Mouse (Mus musculus) adrenal gland, postnatal 14 days (tissue): ENCODE data around the gene Ccdc71. TPM values are rescaled to one million over a fixed set of nuclear protein-coding genes. Genes with fewer than 3 reads are reported as not detected.

ENCODE experiments used
- DNase-seq: peaks from one replicate; pipeline ENCODE4 v3.0.0; 2021; ENCODE audit warnings: mixed read lengths
- long read RNA-seq, 2 experiments: library from polyadenylated mRNA; stranded (forward); transcript quantifications; one replicate each; pipeline ENCODE4 v2.0.0; 2021
- total RNA-seq: library from RNA; stranded (reverse); gene quantifications from 2 replicates; pipeline ENCODE4 v1.2.3, GENCODE M21; 2021

Ccdc71 gene
- total RNA-seq: 35.1 and 36.4 TPM in 2 replicates
- long read RNA-seq, experiment 1, transcript Ccdc71-201 (2 exons, 3,092 nt): major isoform, 6 of 15 reads
- long read RNA-seq, experiment 1, partial matches to known transcripts: 0 of 15 reads
- long read RNA-seq, experiment 1, other reads (novel, unspliced or antisense): 9 of 15 reads
- long read RNA-seq, experiment 2, partial matches to known transcripts: 0 of 2 reads
- long read RNA-seq, experiment 2, other reads (novel, unspliced or antisense): 2 of 2 reads

DNA sequence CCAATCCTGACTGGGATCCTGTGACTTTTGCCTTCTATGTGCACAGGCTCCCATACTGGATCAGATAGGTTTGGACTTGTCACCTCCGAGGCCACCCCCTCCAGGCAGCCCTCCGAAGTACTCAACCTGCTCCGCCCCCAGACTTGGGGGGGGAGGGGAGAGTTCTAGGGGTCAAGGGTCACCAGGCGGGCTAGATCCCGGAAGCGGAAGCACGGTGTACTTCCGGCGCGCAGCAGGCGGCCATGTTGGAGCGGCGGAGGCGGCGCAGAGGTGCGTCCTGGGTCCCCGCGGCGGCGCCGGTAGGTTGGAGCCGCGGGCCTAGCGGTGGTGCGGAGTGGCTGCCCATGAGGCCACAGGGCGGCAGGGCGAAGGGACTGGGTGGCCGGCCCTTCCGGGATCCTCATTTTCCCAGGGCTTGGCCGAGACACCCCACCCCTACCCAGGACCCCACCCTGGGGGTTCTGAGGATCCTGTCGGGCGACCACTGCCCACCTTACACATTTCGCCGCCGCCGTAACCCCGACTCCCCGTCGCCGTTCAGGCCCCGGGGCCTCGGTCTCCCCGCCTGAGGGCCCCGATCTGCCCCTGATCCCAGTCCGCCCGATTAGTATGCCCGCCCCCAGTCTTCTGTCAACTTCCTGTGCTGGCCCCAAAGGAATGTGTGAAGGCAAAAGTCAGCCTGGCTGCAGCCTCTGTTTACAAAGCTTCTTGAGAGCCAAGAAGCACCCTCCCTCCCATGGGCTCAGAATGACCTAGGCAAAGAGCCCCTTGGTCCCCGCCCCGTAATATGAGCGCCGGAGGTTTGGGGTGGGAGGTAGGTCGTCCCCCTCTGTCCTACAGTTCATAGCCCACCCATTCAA is at the start of gene Ccdc71:
Gene Ccdc71, plus strand, starts transcription at position 209 of the 860 bp plus-strand sequence.
- DNase-seq: peak; percentile 94

DNA sequence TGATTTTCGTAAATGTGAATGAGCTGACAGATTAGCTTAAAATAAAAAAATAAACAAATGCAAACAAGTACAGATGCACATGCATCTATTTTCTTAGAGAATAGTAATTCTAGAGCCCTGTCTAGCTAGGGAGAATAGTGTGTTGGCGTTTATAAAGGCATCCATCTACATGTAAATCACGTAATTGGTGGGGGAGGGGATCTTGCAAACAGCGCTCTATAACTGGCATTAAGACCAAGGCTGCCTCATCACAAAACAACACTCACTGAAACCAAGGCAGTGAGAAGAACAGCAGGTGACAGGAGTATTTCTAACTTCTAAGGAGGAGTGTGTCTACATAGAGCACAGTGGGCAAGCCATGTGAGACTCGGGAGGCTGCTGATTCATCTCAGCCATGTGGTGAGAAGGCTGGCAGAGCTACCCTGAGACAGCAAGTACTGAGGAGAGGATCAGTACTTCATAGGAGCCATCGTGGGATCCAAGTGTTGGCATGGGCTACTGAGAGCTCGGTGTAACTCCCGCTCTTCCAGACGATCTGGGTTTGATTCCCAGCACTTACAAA is 48.9 kb upstream of the Ccdc71 start:
- DNase-seq: no peak

DNA sequence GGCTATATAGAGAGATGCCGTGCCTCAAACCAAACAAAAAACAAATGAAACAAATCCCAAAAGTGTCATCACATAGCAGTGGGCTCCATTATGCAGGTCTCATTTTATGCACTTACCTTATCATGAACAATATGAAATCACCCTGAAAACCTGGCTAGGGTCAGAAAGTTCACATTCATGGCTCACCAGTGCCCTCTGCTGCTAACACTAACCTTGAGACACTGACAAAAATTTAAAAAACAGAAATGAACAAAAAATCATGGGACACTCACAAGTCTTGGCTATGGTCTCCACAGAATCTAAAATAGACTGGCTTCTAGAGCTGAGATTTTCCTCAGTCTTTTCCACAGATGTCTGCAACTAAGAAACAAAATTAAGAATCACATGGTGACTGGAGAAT is 48.1 kb upstream of the Ccdc71 start:
- peak; percentile 44 for DNase-seq

GRCm38 (mm10) chr9:108428384-108428783 is 31.9 kb upstream of the Ccdc71 start, which contains the start of gene Ccdc36:
Ccdc36 (minus strand) TSS chr9:108428484.
- no peak for DNase-seq

DNA sequence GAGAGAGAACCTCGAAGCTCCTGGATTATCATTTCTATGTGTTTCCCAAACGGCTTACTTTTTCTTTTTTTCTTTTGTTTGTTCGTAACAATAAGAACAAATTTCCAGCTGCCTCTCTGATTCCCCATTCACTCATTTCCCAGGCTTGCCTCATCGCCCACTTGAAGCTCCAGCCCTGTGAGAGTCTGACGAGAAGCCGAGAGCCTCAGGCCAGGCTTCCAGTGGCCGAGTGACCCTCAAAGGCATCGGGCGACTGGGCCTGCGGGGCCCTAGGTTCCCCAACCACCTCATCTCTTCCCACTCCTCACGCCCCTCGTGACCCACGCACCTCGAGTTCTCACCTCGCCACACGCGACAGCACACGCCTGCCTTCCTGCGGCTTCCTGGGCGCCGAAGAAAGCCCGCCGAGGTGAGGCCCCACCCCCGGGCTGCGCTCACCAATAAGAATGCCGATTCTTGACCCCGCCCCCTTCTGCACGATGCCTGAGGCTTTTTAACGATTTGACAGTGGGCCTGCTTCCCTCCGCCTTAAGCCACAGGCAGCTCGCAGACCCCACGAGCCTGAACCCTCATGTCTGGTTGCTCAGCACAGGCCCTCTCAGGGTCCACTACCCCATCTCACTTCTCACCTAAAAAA is 28.8 kb upstream of the Ccdc71 start:
- no peak for DNase-seq

GRCm38 (mm10) chr9:108436182-108436581 is 24.1 kb upstream of the Ccdc71 start, which contains the start of gene BC048562:
BC048562 (plus strand) TSS chr9:108436482.
- DNase-seq: no peak

DNA sequence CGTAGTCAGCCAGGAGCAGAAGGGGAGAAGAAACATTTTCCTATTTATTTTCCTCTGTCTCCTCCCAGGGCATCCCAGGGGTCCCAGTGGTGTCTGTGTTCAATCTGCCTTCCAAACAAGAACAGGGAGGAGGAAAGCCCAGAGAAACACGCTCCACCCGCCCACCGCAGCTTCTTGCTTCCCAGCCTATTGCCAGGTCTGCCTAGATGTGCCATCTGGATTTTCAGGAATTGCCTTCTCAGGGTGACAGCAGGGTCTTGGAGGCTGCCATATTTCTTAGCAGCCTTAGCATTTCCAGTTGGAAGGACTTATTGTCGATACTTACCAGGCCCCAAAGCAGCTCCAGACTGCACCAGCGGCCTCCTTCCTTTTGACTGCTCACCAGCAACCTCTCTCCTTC is 21.2 kb upstream of the Ccdc71 start:
- DNase-seq: no peak

GRCm38 (mm10) chr9:108440485-108440884 is 19.8 kb upstream of the Ccdc71 start:
- DNase-seq: no peak

DNA sequence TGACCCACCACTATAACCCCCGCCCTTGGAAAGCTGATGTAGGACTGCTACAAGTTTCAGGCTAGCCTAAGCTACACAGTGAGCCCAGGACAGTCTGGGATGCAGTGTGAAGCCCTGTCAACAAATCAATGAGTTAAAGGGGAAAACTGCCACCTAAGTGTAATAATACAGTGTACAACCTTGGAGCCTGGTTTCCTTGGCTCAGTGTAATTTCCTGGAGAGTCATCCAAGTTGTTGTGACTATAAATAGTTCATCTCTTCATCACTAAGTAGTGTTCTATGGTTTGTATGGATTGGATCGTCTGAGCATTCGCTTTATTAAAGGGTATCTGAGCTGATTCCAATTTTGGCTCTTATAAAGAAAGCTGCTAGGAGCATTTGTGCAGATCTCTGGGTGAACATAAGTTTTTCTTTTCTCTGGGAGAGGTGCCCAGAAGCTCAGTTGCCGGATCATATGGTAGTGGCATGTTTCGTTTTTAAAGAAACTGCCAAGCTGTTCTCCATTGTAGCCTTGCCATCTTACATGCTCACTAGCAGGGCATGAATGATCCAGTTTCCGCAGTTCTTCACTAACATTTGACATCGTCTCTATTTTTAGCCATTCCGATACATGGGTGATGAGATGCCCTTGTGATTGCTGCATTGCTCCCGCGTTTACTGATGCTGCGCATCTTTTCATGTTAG is 18.9 kb upstream of the Ccdc71 start:
- DNase-seq: no peak

GRCm38 (mm10) chr9:108445125-108445524 is 15.2 kb upstream of the Ccdc71 start:
- DNase-seq: no peak

- DNase-seq: peak; percentile 75
Measured at GRCm38 (mm10) chr9:108449860-108450259, 10.5 kb upstream of the Ccdc71 start.

DNA sequence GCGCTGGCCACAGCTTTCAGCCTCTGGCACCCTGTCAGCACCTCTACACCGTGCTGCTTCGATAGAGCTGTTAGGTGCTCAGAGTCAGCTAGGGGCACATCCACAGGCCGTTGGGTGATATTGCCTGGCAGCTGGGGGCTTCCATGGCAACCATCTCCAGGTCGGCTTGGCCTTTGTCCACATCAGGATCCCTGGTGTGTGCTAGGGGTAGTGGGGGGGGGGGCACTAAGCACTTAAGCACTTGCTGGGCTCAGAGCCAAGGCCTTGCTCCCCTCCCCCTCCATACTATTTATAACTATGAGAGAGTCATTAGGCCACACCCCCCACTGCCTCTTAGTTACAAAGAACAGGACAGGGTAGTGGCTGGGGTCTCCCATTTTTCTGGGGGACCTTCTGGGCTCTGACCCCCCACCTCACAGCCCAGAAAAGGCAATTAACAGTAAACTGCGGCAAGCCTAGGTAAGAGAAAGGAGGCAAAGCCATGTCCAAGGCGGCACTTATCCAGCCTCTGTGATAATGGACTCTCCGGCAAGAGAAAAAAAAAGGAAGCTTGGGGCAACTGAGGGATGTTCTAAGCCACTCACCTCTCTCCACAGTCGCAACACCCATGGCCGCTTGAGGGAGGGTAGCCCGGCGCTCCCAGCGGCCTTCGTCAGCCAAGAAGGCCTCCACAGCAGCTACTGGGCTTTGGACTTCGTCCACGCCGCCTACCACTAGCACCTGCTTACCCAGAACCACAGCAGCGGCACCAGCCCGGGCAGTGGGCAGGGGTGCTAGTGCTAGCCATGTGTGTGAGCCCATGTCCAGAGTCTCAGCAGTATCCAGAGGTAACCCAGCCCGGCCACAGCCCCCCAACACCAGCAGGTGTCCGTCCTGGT is 9.8 kb upstream of the Ccdc71 start:
- DNase-seq: peak; percentile 63

DNA sequence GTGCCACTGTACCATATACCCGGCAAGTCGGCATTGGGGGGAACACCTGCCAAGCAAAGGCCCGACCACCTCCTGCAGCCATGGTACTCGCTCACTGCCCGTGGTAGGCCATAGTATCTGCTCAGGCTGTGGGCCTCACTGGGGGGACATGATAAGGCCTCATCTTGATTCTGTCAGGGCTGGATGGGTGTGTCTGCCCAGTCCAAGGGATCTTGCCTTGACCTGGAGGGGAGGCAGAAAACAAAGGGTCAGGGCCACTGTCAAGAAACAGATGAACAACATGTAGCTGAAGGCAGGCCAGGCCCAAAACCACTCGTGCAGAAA is 9.2 kb upstream of the Ccdc71 start:
- DNase-seq: no peak

DNA sequence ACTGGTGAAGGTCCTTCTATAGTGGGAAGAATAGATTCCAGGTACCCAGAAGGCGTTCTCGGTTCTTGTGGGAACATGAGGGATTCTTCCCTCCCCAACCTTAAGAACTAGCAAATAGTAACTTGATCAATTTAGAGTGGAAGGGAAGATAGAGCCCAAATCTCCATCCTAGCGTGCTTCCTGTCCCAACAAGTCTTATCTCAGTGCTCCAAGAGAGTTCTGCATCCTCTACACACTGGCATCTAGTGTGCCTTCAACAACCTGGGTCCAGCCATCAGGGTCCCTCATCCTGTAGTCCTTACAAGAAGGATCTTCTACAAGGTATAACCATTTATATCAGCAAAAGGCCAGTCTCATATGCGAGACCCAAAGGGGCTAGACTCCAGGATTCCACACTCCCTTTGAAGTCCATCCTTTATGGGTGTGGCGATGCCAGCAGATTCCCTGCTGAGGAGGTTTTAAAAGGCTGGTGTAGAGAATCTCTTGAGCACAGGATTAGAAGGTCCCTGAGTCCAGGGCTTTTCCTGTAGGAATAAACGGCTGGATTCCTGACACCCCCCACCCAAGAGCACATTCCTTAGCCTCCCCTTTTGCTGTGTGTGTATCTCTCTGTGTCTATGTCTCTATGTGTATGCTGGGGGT is 8.7 kb upstream of the Ccdc71 start:
- no peak for DNase-seq

- DNase-seq: peak; percentile 94
Measured at GRCm38 (mm10) chr9:108452291-108452906, 7.9 kb upstream of the Ccdc71 start.

- DNase-seq: no peak
Measured at GRCm38 (mm10) chr9:108452911-108453310, 7.4 kb upstream of the Ccdc71 start.

DNA sequence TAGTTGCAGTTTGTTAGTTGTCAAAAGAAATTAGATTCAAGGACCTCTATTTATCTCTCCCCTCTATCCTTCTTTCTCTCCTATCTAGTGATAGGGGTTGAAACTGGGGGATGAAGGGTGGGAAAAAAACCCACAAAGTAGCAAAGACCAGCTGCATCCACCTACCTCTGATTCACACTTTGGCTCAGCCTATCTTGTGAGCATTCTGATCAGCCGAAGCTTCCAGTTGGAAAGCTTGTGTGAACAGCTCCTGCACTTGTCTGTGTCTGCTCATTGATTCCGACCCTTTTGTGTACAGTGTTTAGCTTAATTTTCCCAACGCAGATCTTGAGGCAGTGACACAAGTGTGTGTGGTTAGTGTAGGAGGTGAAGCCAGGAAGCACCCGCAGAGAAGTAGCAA is 6.9 kb upstream of the Ccdc71 start:
- DNase-seq: no peak

GRCm38 (mm10) chr9:108454429-108454828 is 5.9 kb upstream of the Ccdc71 start:
- no peak for DNase-seq

DNA sequence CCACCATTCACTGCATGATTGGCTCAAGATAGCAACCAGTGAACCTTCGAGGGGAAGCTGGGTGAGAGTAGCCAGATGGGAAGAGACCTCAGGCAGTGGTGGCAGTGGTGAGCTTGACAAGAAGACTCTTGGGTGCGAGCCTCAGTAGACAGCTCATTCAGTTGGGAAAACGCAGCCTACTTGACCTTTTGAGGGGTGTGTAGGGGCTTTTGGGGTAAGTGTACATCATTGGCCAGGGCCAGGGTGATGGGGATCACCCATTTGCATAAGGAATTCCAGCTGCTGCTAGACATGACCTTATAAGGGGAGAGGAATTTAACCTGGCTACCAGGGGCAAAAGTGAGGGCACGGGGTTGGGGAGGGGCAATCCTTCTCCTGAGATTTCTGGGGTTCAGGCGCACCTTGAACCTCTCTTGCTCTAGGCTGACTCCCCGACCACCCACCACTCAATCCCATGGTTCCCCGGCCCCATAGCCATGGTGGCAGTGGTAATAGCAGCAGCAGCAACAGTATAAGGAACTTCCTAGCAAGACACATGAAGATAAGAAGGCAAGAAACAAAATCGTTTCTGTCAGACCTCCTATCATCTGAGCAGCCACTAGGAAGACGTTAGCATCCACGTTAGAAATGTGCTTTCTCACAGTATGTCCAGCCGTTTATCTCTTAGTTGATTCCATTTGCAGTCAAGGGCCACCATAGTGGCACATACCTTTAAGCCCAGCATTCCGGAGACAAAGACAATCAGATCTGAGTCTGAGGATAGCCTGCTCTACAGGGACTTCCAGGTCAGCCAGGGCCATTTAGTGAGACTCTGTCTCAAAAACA is 4.4 kb upstream of the Ccdc71 start:
- DNase-seq: no peak
